Mouse (Mus musculus) E14TG2a.4 (cell line): ENCODE data around the gene Myo10.

Source experiments
- H3K27me3 ChIP-seq: 2 replicates; pipeline ENCODE4 v1.6.1; 2014; ENCODE audit warnings: low read length, control low read depth; ENCODE audit not compliant: insufficient read depth
- H3K36me3 ChIP-seq: 2 replicates; pipeline ENCODE4 v1.6.1; 2014; ENCODE audit warnings: low read length, control low read depth; ENCODE audit not compliant: insufficient read depth
- H3K4me1 ChIP-seq: replicated peaks from 2 replicates; pipeline ENCODE4 v1.6.1; 2014; ENCODE audit warnings: low read depth, low read length, control low read depth
- H3K4me3 ChIP-seq: replicated peaks from 2 replicates; pipeline ENCODE4 v1.5.1; 2014; ENCODE audit warnings: mild to moderate bottlenecking, low read length
- H3K9me3 ChIP-seq: 2 replicates; pipeline ENCODE4 v1.6.1; 2014; ENCODE audit warnings: low read length, control low read depth
- CTCF ChIP-seq: conservative IDR thresholded peaks from 2 replicates; pipeline ENCODE4 v1.5.1; 2014; ENCODE audit warnings: low read length
- NANOG ChIP-seq: IDR thresholded peaks from 2 replicates; pipeline ENCODE4 v1.6.1; 2014; ENCODE audit warnings: borderline replicate concordance, low read length, mixed read lengths
- POU5F1 ChIP-seq: IDR thresholded peaks from 2 replicates; pipeline ENCODE4 v1.6.1; 2014; ENCODE audit warnings: low read length, borderline replicate concordance

Gene Myo10

DNA sequence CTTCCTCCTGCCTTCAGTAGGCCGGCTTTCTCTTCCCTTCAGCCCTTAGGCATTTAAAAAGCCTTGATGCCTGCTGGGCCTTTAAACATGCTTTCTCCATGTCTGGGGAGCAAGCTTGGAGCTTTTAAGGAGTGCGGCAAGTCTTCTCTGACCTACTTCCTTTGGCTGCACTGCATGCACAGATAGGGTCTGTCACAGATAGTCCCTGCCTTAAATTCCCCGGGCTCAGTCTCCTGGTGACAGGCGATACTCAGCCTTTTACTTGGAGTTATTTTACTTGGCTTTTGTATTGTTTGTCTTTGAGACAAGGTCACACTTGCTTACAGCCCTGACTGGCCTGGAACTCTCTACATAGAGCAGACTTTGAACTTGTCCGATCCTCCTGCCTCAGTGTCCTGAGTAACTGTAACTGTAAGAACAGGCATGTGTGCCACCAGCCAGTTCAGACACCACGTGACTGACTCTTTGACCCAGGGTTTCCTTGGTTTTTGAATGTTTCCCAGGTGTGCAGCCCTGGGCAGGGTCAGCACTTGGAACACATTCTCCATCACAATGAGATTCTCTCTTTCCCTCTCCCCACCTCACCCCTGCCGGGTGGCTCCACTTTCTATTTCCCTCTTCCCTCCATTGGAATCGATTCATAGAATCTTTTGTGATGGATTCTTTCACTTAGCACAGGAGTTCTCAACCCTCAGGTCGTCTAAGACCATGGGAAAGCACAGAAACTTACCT is 147.4 kb downstream of the Myo10 start:
- H3K36me3 ChIP-seq = peaks cover 48% of the 10 kb centered on the region
- TF ChIP-seq POU5F1 = 0 out of 2 replicates have a peak, but pooled peaks have one; percentile 46
- TF ChIP-seq CTCF = no peak
- TF ChIP-seq NANOG = peak; percentile 60; the same call in 1 of the 2 replicates
- H3K27me3 ChIP-seq = no peaks in the 10 kb centered on the region
- H3K9me3 ChIP-seq = no peaks in the 10 kb centered on the region
- H3K4me3 ChIP-seq = peak overlapping the region; percentile 70
- peaks cover 89% of the 10 kb centered on the region for H3K4me1 ChIP-seq

DNA sequence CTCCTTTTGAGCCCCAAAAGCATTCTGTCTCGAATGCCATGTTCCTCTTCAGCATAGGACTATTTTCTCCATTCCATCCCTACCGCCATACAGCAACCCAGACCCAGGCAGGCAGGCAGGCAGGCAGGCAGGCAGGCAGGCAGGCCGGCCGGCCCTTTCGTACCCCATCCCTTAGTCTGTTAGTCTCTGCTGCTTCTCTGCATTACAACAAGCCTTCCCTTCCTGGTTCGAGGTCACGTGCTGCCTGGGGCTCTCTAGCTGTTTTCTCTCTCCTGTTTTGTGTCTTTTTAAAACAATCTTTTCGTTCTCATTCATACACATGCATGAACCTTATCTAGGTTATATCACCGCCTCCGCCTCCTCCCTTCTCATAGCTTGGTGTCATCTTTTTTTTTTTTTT is 149.5 kb downstream of the Myo10 start:
- H3K36me3 ChIP-seq = peaks cover 57% of the 10 kb centered on the region
- H3K27me3 ChIP-seq = no peaks in the 10 kb centered on the region
- peaks cover 88% of the 10 kb centered on the region for H3K4me1 ChIP-seq
- H3K4me3 ChIP-seq = peak overlapping the region; percentile 54
- TF ChIP-seq CTCF (no peak), POU5F1 (no peak), NANOG (no peak)
- no peaks in the 10 kb centered on the region for H3K9me3 ChIP-seq

DNA sequence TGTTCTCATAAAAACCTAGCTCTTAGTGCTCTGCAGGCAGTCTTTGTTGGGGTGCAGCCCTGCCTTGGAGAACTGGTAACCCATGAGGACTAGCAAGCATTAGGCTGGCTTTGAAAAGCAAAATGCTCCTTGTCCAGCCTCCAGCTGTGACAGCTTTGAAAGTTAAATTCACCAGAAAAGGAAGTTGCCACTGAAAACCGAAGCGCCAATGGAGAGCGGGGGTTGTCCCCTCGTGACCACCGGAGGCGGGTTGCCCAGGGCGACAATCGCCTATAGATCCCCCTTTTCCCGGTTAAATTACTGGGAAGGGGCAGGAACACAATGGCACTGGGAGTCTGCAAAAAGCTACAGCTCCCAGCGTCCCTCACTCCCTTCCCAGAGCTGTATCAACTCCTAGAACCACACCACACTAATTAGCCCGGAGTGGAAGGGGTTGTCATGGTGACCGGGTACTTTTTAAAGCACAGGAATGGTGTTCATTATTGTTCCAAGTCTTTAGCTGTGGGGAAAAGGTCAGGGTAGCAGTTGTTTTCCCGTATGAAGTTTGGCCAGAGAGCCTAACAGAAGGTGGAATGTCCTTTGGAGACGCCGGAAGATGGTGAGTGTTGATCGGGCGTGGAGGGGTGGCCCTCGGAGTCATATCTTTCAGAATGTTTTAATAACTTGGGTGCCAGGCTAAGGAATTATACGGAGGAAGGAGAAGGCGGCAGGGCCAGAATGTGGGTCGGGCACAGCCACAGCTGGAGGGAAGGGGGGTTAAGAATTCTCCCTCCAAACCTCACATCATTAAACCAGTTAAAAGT is 151.6 kb downstream of the Myo10 start:
- Histone ChIP-seq H3K4me1 (peaks cover 88% of the 10 kb centered on the region), H3K27me3 (no peaks in the 10 kb centered on the region), H3K4me3 (peak overlapping the region; percentile 76), H3K9me3 (no peaks in the 10 kb centered on the region), H3K36me3 (peaks cover 66% of the 10 kb centered on the region)
- TF ChIP-seq CTCF (no peak), POU5F1 (peak; percentile 30; the same call in 1 of the 2 replicates), NANOG (peak; percentile 86)

DNA sequence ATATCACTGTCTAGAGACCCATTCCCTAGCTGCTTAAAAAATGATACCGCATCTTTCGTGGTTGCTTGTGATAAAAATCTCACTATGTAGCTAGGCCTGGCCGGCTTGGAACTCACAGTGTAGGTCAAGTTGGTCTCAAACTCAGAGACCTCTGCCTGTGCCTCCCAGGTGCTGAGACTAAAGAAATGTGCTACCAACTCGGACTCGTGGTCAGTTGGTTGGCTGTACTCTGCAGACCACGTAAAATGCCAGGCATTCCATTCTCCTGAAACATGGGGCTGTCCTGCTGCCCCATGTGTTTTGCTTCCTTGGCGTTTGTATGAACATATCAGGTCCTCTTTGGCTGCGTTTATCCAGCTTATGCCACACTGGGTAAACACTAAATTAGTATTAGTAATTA is 156.6 kb downstream of the Myo10 start:
- Histone ChIP-seq H3K27me3 (no peaks in the 10 kb centered on the region), H3K4me1 (peaks cover 97% of the 10 kb centered on the region), H3K4me3 (no peak overlapping the region), H3K36me3 (peaks cover 96% of the 10 kb centered on the region), H3K9me3 (no peaks in the 10 kb centered on the region)
- TF ChIP-seq POU5F1 (no peak), CTCF (no peak), NANOG (no peak)

DNA sequence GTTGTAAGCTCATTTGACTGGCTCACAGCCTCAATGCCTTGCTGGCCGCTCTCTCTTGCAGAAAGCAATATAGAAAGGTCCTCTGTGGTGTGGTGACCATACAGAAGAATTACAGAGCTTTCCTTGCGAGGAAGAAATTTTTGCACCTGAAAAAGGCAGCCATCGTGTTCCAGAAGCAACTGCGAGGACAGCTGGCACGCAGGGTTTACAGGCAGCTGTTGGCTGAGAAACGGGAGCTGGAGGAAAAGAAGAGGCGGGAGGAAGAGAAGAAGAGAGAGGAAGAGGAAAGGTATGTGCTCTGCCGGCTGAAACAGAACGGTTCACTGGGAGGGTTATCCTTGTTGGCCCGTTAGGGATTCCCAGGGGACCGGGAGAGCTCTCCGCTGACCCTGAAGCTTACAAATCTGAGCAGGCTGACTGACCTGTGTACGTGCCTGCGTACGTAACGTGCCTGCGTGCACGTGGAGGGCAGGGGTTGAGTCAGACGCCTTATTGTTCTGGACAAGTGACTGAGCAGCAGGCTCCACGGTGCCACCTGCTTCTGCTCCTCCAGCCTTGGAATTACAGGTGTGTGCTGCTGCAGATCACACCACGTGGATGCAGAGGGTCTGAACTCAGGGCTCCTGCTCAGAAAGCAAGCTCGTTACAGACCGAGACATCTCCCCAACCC is 157.3 kb downstream of the Myo10 start:
- Histone ChIP-seq H3K4me1 (peaks cover 97% of the 10 kb centered on the region), H3K27me3 (no peaks in the 10 kb centered on the region), H3K36me3 (peaks cover 100% of the 10 kb centered on the region), H3K9me3 (no peaks in the 10 kb centered on the region), H3K4me3 (peak overlapping the region; percentile 78)
- no peak for TF ChIP-seq NANOG
- TF ChIP-seq CTCF = no peak
- TF ChIP-seq POU5F1 = no peak

DNA sequence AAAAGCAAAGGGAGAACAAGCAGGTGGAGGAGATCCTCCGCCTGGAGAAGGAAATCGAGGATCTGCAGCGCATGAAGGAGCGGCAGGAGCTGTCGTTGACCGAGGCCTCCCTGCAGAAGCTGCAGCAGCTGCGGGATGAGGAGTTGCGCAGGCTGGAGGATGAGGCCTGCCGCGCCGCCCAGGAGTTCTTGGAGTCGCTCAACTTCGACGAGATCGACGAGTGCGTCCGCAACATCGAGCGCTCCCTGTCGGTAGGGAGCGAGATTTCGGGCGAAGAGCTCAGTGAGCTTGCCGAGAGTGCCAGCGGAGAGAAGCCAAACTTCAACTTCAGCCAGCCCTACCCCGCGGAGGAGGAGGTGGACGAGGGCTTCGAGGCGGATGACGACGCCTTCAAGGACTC is 158.7 kb downstream of the Myo10 start:
- peaks cover 100% of the 10 kb centered on the region for H3K36me3 ChIP-seq
- H3K4me3 ChIP-seq = peak overlapping the region; percentile 78
- peaks cover 97% of the 10 kb centered on the region for H3K4me1 ChIP-seq
- no peaks in the 10 kb centered on the region for H3K27me3 ChIP-seq
- H3K9me3 ChIP-seq = no peaks in the 10 kb centered on the region
- TF ChIP-seq POU5F1 = no peak
- TF ChIP-seq CTCF = peak; percentile 44

DNA sequence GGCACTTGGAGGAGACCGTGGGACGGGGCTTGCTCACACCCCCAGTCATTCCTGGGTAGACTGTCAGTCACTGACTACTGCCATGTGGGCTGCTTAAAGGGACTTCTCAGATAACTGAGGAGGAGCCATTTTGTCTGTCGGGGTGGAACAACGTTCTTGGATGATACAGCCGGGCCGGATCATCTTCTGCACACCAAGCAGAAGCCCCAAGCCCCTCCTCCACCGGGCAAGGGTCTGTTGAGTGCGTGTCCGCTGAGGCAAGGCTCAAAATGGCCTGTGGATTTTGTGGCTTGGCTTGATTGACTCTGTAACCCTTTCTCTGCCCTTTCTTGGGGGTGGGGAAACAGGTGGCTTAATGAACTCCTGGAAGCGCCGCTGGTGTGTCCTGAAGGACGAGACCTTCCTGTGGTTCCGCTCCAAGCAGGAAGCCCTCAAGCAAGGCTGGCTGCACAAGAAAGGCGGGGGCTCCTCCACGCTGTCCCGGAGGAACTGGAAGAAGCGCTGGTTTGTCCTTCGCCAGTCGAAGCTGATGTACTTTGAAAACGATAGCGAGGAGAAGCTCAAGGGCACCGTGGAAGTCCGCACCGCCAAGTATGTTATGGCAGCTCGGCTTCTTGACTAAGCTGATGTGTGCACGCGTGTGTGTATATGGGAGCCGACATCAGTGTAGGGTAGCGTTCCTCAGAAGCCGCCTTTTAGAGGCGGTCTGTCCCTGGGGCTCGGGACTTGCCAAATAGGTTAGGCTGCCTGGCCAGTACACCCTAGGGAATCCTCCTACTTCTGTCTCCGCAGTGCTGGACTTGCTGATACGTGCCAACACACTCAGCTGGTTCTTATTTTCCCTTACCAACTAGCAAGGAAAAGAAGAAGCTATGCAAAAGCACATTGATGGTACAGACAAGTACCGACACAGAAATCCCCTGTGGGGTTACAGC is 163.4 kb downstream of the Myo10 start:
- no peaks in the 10 kb centered on the region for H3K9me3 ChIP-seq
- TF ChIP-seq NANOG (no peak), CTCF (no peak), POU5F1 (no peak)

More for the DNA sequence above, 163.4 kb downstream of the Myo10 start:
- Histone ChIP-seq H3K27me3 (no peaks in the 10 kb centered on the region), H3K36me3 (peaks cover 100% of the 10 kb centered on the region), H3K4me3 (peak overlapping the region; percentile 63), H3K4me1 (peaks cover 96% of the 10 kb centered on the region)
